Mouse (Mus musculus) lung, embryonic 14.5 days (tissue): ENCODE results near the gene Kdm5b. TPM values are rescaled to one million over a fixed set of nuclear protein-coding genes. Genes with fewer than 3 reads are reported as not detected.

Source experiments
- ATAC-seq: fragments of 200-750 bp; cut with Nextera tagmentation; 2 replicates; pipeline ENCODE4 v1.8.0; 2017; ENCODE audit warnings: mild to moderate bottlenecking, moderate TSS enrichment, moderate library complexity; ENCODE audit not compliant: insufficient read depth
- DNase-seq: peaks from one replicate; pipeline ENCODE4 v3.0.0-alpha.2; 2015
- H3K27ac ChIP-seq: fragments of 300-500 bp; sonication (generic); 2 replicates; pipeline ENCODE4 v1.5.1; 2014; ENCODE audit warnings: low read depth, mild to moderate bottlenecking, moderate library complexity
- H3K27me3 ChIP-seq: fragments of 300-500 bp; sonication (generic); 2 replicates; pipeline ENCODE4 v1.6.1; 2014; ENCODE audit warnings: low read length, control low read depth; ENCODE audit not compliant: insufficient read depth
- H3K36me3 ChIP-seq: fragments of 300-500 bp; sonication (generic); 2 replicates; pipeline ENCODE4 v1.6.1; 2014; ENCODE audit warnings: control low read depth; ENCODE audit not compliant: insufficient read depth
- H3K4me1 ChIP-seq: fragments of 300-500 bp; sonication (generic); 2 replicates; pipeline ENCODE4 v1.6.1; 2014; ENCODE audit warnings: antibody characterized with exemption, control low read depth; ENCODE audit not compliant: insufficient read depth
- H3K4me2 ChIP-seq: fragments of 300-500 bp; sonication (generic); 2 replicates; pipeline ENCODE4 v1.6.1; 2014; ENCODE audit warnings: mild to moderate bottlenecking
- H3K4me3 ChIP-seq: fragments of 300-500 bp; sonication (generic); 2 replicates; pipeline ENCODE4 v1.5.1; 2014; ENCODE audit warnings: low read depth, low read length
- H3K9ac ChIP-seq: fragments of 300-500 bp; sonication (generic); 2 replicates; pipeline ENCODE4 v1.6.1; 2014
- H3K9me3 ChIP-seq: fragments of 300-500 bp; sonication (generic); 2 replicates; pipeline ENCODE4 v1.6.1; 2016; ENCODE audit warnings: low read depth, low read length, control low read depth
- CTCF ChIP-seq: IDR thresholded peaks from 2 replicates; pipeline ENCODE4 v1.5.1; 2016; ENCODE audit warnings: antibody characterized with exemption, low read depth
- WGBS: fragments of 180-500 bp; shearing (Covaris S2); extraction: QIAGEN DNeasy Blood & Tissue Kit; methylation state at CpG from one replicate; pipeline ENCODE4 v1.1.7; 2014; 5-methylcytosine and 5-hydroxymethylcytosine counted together
- polyA plus RNA-seq: library from polyadenylated mRNA; unstranded; fragments of >200 nt; fragmentation: Nextera tagmentation; extraction: Ambion mirVana; gene quantifications from 2 replicates; pipeline ENCODE4 v1.2.1, GENCODE M21; 2014

Kdm5b gene
- polyA plus RNA-seq, 1 experiment from 2014 or later, result 59.0 TPM

- Histone ChIP-seq H3K27ac (no peak overlapping the region), H3K4me3 (no peak overlapping the region), H3K9me3 (no peaks in the 10 kb centered on the region), H3K4me2 (no peak overlapping the region), H3K4me1 (peaks cover 1% of the 10 kb centered on the region; the same call in 1 of the 2 replicates), H3K36me3 (no peaks in the 10 kb centered on the region), H3K27me3 (no peaks in the 10 kb centered on the region), H3K9ac (no peak overlapping the region)
- ATAC-seq, result no peak
- DNase-seq, result no peak
- 19% methylated on average over 1 of the region's 1 CpGs for WGBS
- TF ChIP-seq CTCF, result no peak
Observed at GRCm38 (mm10) chr1:134567511-134567910, 7.5 kb downstream of the Kdm5b start.

DNA sequence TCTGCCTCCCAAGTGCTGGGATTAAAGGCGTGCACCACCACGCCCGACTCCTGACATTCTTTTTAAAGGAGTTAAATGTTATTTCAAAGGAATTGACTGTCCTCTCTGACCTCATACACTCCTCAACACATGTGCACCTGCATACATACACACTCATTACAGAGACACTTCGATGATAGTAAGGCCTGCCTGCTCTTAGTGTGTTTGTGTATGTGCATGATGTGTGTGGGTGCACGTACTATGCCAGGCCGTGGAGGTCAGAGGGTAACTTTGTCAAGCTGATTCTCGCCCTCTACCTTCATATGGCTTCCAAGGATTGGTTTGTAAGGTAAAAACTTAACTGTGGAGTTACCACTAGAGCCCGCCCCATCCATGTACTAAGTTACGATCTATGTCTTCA, 10.2 kb downstream of the Kdm5b start:
- ATAC-seq (no peak), DNase-seq (no peak)
- no peak for TF ChIP-seq CTCF
- Histone ChIP-seq H3K27me3 (no peaks in the 10 kb centered on the region), H3K36me3 (no peaks in the 10 kb centered on the region), H3K4me2 (no peak overlapping the region), H3K9me3 (no peaks in the 10 kb centered on the region), H3K4me1 (no peaks in the 10 kb centered on the region), H3K27ac (no peak overlapping the region), H3K9ac (no peak overlapping the region), H3K4me3 (no peak overlapping the region)
- WGBS, result 89% methylated on average over 9 of the region's 9 CpGs

DNA sequence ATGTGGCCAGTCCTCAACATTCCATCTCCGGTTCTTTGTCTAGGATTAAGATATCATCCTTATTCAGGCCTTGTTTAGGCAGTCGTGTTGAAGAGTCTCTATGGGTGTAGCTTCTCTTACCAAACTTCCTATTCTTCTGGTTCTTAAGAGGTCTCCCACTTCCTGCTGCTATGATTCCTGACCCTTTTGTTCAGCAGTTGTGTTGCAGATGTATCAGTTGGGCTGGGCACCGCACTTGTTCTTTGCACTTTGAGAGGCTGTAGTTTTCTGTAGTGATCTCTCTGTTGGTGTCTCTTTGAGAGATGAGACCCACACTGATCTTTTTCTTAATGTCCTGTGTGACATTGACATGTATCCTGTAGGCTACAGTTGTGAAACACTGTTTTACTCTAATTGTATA, 10.7 kb downstream of the Kdm5b start:
- Histone ChIP-seq H3K27me3 (no peaks in the 10 kb centered on the region), H3K4me3 (no peak overlapping the region), H3K4me2 (no peak overlapping the region), H3K27ac (no peak overlapping the region), H3K9ac (no peak overlapping the region), H3K9me3 (no peaks in the 10 kb centered on the region), H3K36me3 (no peaks in the 10 kb centered on the region), H3K4me1 (no peaks in the 10 kb centered on the region)
- ATAC-seq (no peak), DNase-seq (no peak)
- 65% methylated on average over 3 of the region's 3 CpGs for WGBS
- no peak for TF ChIP-seq CTCF

- Histone ChIP-seq H3K9me3 (no peaks in the 10 kb centered on the region), H3K36me3 (no peaks in the 10 kb centered on the region), H3K27me3 (no peaks in the 10 kb centered on the region), H3K4me1 (no peaks in the 10 kb centered on the region), H3K27ac (no peak overlapping the region), H3K9ac (no peak overlapping the region), H3K4me2 (no peak overlapping the region), H3K4me3 (no peak overlapping the region)
- TF ChIP-seq CTCF, result no peak
- 39% methylated on average over 1 of the region's 1 CpGs for WGBS
- no peak for DNase-seq
- ATAC-seq, result no peak
Observed at GRCm38 (mm10) chr1:134573300-134573931, 13.4 kb downstream of the Kdm5b start.

DNA sequence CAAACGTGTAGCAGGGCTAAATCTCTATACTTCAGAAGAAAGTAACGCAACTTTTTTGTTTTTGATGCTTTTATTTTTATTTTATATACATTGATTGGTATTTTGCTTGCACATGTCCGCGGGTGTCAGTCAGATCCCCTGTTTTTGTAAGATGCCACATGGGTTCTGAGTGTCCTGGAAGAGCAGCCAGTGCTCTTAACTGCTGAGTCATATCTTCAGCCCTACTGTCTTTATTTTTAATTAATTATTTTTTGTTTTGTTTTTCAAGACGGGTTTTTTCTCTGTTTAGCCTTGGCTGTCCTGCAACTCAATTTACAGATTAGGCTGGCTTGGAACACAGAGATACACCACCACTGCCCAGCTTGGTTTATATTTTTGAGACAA, 14.0 kb downstream of the Kdm5b start:
- DNase-seq, result no peak
- no peak overlapping the region for H3K27ac ChIP-seq
- no peaks in the 10 kb centered on the region for H3K36me3 ChIP-seq
- 67% methylated on average over 5 of the region's 5 CpGs for WGBS
- H3K4me1 ChIP-seq, result no peaks in the 10 kb centered on the region
- ATAC-seq, result no peak
- no peaks in the 10 kb centered on the region for H3K9me3 ChIP-seq
- no peak overlapping the region for H3K9ac ChIP-seq
- no peak overlapping the region for H3K4me2 ChIP-seq
- no peaks in the 10 kb centered on the region for H3K27me3 ChIP-seq
- TF ChIP-seq CTCF, result no peak
- H3K4me3 ChIP-seq, result no peak overlapping the region

DNA sequence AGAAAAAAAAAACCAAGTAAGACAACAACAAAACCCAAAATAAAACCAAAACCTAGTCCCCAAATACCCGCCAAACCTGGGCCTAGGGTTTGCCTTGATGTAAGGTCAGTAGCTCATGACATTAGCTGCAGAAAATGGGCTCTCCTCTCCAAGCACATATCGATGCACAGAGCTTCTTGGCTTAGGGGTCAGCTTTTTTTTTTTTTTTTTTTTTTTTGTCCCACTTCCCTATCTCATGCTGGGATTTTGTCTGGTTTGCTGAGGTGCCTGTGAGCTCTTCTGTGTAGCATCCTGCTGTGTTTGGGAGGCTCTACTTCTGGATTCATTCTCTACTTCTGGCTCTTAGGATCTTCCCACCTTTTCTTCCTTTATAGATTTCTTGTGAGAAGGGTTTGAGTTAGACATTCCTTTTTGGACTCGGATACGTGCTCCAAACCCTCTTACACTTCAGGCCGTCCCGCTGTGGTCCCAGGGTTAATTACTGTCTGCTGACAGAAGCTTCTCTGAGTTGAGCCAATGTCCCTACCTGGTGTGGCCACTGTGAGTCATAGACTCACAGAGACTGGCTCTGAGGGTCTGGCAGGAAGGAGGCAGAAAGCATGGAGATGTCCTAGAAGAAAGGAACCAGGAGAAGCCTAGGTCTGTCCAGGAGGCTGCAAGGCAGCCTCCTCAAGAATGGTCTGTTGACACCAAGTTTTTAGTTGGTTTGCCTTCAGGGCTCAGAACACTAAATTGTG, 17.6 kb downstream of the Kdm5b start:
- Histone ChIP-seq H3K27ac (no peak overlapping the region), H3K36me3 (no peaks in the 10 kb centered on the region), H3K4me1 (no peaks in the 10 kb centered on the region), H3K9ac (no peak overlapping the region), H3K4me2 (no peak overlapping the region), H3K9me3 (no peaks in the 10 kb centered on the region), H3K4me3 (no peak overlapping the region), H3K27me3 (no peaks in the 10 kb centered on the region)
- ATAC-seq, result no peak
- no peak for TF ChIP-seq CTCF
- 80% methylated on average over 6 of the region's 6 CpGs for WGBS
- no peak for DNase-seq

DNA sequence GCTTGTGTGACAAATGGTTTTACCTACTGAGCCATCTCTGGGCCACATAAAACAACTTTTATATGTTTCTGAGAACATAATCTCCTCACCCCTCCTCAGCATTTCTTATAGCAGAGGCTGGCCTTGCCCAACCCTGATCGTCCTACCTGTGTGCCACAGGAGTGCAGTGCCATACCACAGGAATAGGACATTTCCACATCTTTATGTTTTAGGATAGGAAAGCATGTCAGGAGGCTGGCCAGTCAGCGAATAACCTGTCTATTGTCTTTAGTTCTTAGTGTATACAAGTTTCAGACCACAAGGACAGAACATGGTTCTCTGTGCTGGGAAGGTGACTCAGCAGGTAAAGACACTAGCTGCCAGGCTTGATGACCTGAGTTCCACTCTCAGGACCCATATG, 20.8 kb downstream of the Kdm5b start:
- no peak for ATAC-seq
- H3K4me1 ChIP-seq, result no peaks in the 10 kb centered on the region
- no peak for DNase-seq
- no peak overlapping the region for H3K27ac ChIP-seq
- no peak overlapping the region for H3K4me2 ChIP-seq
- TF ChIP-seq CTCF, result no peak
- no peak overlapping the region for H3K9ac ChIP-seq
- WGBS, result 93% methylated on average over 2 of the region's 2 CpGs
- no peak overlapping the region for H3K4me3 ChIP-seq
- no peaks in the 10 kb centered on the region for H3K27me3 ChIP-seq
- no peaks in the 10 kb centered on the region for H3K9me3 ChIP-seq
- peaks cover 2% of the 10 kb centered on the region; the same call in 1 of the 2 replicates for H3K36me3 ChIP-seq
